Mouse (Mus musculus): ENCODE data around the gene Nmi.

DNA sequence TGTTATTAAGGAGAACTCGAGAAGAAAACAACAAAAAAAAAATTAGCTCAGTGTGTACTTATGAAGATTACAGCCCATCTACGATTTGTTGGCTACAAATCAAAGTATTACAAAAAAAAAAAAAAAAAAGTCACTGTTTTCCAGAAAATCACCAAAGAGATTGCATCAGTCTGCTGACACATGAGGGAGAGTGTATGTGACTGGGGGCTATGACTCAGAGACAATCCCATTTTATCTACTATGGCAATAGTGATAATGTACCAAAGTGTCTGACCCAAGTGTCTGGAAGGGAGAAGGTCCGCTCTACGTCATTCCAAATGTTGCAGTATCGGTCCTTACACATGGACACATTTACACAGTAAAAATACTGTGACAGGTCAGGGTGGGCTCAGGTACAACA is 13.4 kb upstream of the Nmi start:
- TF ChIP-seq POLR2A (IDR thresholded peaks at IDR 0.05; ENCODE audit: insufficient read depth, low read depth, low read length) = no peak
- TF ChIP-seq CTCF (IDR thresholded peaks at IDR 0.05; ENCODE audit: insufficient read depth, low read depth, low read length) = no peak

Measured in olfactory bulb, adult 2 months (tissue).